Mouse (Mus musculus): Measurements from ENCODE around the gene Slc10a7. TPM values are rescaled to one million over a fixed set of nuclear protein-coding genes. Genes with fewer than 3 reads are reported as not detected.

Slc10a7 gene
- polyA plus RNA-seq, 1 experiment from 2014 or later: 8.7 TPM

GRCm38 (mm10) chr8:78664306-78664940 lies 155.3 kb downstream of the Slc10a7 start:
- Histone ChIP-seq H3K4me3 (ENCODE audit: low read length) (no peak overlapping the region), H3K9ac (ENCODE audit: low read depth, low read length) (no peak overlapping the region), H3K4me1 (ENCODE audit: control insufficient read depth, insufficient read depth, low read depth, low read length) (no peaks in the 10 kb centered on the region), H3K36me3 (ENCODE audit: control insufficient read depth, insufficient read depth, low read length) (no peaks in the 10 kb centered on the region), H3K9me3 (ENCODE audit: control insufficient read depth, low read length) (no peaks in the 10 kb centered on the region), H3K27ac (ENCODE audit: low read depth, low read length) (no peak overlapping the region), H3K4me2 (ENCODE audit: low read length) (no peak overlapping the region), H3K27me3 (replicated peaks; ENCODE audit: control insufficient read depth, insufficient read depth, low read length) (no peaks in the 10 kb centered on the region)
- WGBS: 86% methylated on average over 12 of the region's 12 CpGs
- no peak for ATAC-seq

DNA sequence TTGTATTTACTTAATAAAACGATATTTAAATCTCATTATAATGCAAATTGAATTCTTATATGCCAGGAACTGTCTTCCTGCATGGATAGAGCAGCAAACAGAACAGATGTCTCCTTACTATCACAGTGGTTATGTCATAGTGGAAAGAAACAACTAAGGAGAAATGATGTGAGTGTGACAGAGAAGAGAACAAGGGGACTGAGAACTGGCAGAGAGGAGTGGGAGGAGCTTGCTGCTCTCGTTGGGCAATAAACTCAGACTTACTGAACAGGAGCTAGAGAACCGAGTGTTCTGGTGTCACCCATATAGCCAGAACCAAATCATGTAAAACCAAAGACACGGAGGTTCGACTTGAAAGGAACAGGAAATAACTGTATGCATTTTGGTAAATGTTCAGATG lies 158.3 kb downstream of the Slc10a7 start:
- no peaks in the 10 kb centered on the region for H3K36me3 ChIP-seq (ENCODE audit: control insufficient read depth, insufficient read depth, low read length)
- ATAC-seq: no peak
- no peak overlapping the region for H3K4me3 ChIP-seq (ENCODE audit: low read length)
- H3K27me3 ChIP-seq (replicated peaks; ENCODE audit: control insufficient read depth, insufficient read depth, low read length): no peaks in the 10 kb centered on the region
- no peak overlapping the region for H3K27ac ChIP-seq (ENCODE audit: low read depth, low read length)
- no peak overlapping the region for H3K4me2 ChIP-seq (ENCODE audit: low read length)
- no peaks in the 10 kb centered on the region for H3K9me3 ChIP-seq (ENCODE audit: control insufficient read depth, low read length)
- WGBS: 89% methylated on average over 5 of the region's 5 CpGs
- H3K4me1 ChIP-seq (ENCODE audit: control insufficient read depth, insufficient read depth, low read depth, low read length): no peaks in the 10 kb centered on the region
- no peak overlapping the region for H3K9ac ChIP-seq (ENCODE audit: low read depth, low read length)

- no peak overlapping the region for H3K27ac ChIP-seq (ENCODE audit: low read depth, low read length)
- no peak for ATAC-seq
- 88% methylated on average over 5 of the region's 5 CpGs for WGBS
- no peaks in the 10 kb centered on the region for H3K27me3 ChIP-seq (replicated peaks; ENCODE audit: control insufficient read depth, insufficient read depth, low read length)
- no peak overlapping the region for H3K4me3 ChIP-seq (ENCODE audit: low read length)
- H3K9ac ChIP-seq (ENCODE audit: low read depth, low read length): no peak overlapping the region
- H3K4me2 ChIP-seq (ENCODE audit: low read length): no peak overlapping the region
- no peaks in the 10 kb centered on the region for H3K9me3 ChIP-seq (ENCODE audit: control insufficient read depth, low read length)
- H3K36me3 ChIP-seq (ENCODE audit: control insufficient read depth, insufficient read depth, low read length): no peaks in the 10 kb centered on the region
- H3K4me1 ChIP-seq (ENCODE audit: control insufficient read depth, insufficient read depth, low read depth, low read length): no peaks in the 10 kb centered on the region
These were observed 159.1 kb downstream of the Slc10a7 start for GRCm38 (mm10) chr8:78668206-78668605.

DNA sequence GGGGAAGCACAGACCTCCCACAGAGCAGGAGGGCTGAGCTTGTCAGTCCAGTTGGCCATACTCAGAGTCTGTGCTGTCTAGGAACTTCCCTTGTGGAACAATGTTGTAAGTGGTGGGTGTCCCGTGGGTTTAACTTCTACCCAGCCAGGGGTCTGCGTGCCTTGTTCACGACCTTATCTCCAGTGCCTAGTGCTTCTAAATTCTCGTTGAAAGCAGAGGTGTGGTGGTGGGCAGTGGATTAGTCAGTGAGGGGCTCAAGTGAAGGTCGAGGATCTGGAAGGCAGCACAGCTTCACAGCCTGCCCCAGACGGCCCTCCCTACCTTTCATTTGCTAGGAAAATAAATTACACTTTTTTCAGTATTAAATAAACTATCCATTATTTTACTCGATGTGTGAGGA lies 161.1 kb downstream of the Slc10a7 start:
- H3K4me3 ChIP-seq (ENCODE audit: low read length): no peak overlapping the region
- 94% methylated on average over 7 of the region's 7 CpGs for WGBS
- no peak overlapping the region for H3K27ac ChIP-seq (ENCODE audit: low read depth, low read length)
- H3K9ac ChIP-seq (ENCODE audit: low read depth, low read length): no peak overlapping the region
- no peak for ATAC-seq
- H3K36me3 ChIP-seq (ENCODE audit: control insufficient read depth, insufficient read depth, low read length): no peaks in the 10 kb centered on the region
- H3K4me1 ChIP-seq (ENCODE audit: control insufficient read depth, insufficient read depth, low read depth, low read length): no peaks in the 10 kb centered on the region
- no peaks in the 10 kb centered on the region for H3K27me3 ChIP-seq (replicated peaks; ENCODE audit: control insufficient read depth, insufficient read depth, low read length)
- H3K4me2 ChIP-seq (ENCODE audit: low read length): no peak overlapping the region
- no peaks in the 10 kb centered on the region for H3K9me3 ChIP-seq (ENCODE audit: control insufficient read depth, low read length)

- Histone ChIP-seq H3K27me3 (replicated peaks; ENCODE audit: control insufficient read depth, insufficient read depth, low read length) (no peaks in the 10 kb centered on the region), H3K9me3 (ENCODE audit: control insufficient read depth, low read length) (no peaks in the 10 kb centered on the region), H3K4me2 (ENCODE audit: low read length) (no peak overlapping the region), H3K27ac (ENCODE audit: low read depth, low read length) (no peak overlapping the region), H3K4me3 (ENCODE audit: low read length) (no peak overlapping the region), H3K4me1 (ENCODE audit: control insufficient read depth, insufficient read depth, low read depth, low read length) (no peaks in the 10 kb centered on the region), H3K9ac (ENCODE audit: low read depth, low read length) (no peak overlapping the region), H3K36me3 (ENCODE audit: control insufficient read depth, insufficient read depth, low read length) (no peaks in the 10 kb centered on the region)
- 84% methylated on average over 10 of the region's 10 CpGs for WGBS
- no peak for ATAC-seq
These were observed 169.5 kb downstream of the Slc10a7 start for GRCm38 (mm10) chr8:78678541-78679219.

- H3K27me3 ChIP-seq (replicated peaks; ENCODE audit: control insufficient read depth, insufficient read depth, low read length): no peaks in the 10 kb centered on the region
- H3K4me3 ChIP-seq (ENCODE audit: low read length): no peak overlapping the region
- no peaks in the 10 kb centered on the region for H3K36me3 ChIP-seq (ENCODE audit: control insufficient read depth, insufficient read depth, low read length)
- H3K9ac ChIP-seq (ENCODE audit: low read depth, low read length): no peak overlapping the region
- 46% methylated on average over 10 of the region's 10 CpGs for WGBS
- no peak overlapping the region for H3K4me2 ChIP-seq (ENCODE audit: low read length)
- ATAC-seq: peak; percentile 86
- no peaks in the 10 kb centered on the region; the same call in 1 of the 2 replicates for H3K4me1 ChIP-seq (ENCODE audit: control insufficient read depth, insufficient read depth, low read depth, low read length)
- H3K27ac ChIP-seq (ENCODE audit: low read depth, low read length): no peak overlapping the region
- no peaks in the 10 kb centered on the region for H3K9me3 ChIP-seq (ENCODE audit: control insufficient read depth, low read length)
These were observed 181.6 kb downstream of the Slc10a7 start for GRCm38 (mm10) chr8:78690795-78691194.

- no peak overlapping the region for H3K4me3 ChIP-seq (ENCODE audit: low read length)
These were observed 189.2 kb downstream of the Slc10a7 start for GRCm38 (mm10) chr8:78698331-78698741.

GRCm38 (mm10) chr8:78703068-78703820 lies 194.1 kb downstream of the Slc10a7 start:
- Histone ChIP-seq H3K36me3 (ENCODE audit: control insufficient read depth, insufficient read depth, low read length) (no peaks in the 10 kb centered on the region), H3K9me3 (ENCODE audit: control insufficient read depth, low read length) (no peaks in the 10 kb centered on the region), H3K27me3 (replicated peaks; ENCODE audit: control insufficient read depth, insufficient read depth, low read length) (no peaks in the 10 kb centered on the region), H3K4me2 (ENCODE audit: low read length) (no peak overlapping the region), H3K4me3 (ENCODE audit: low read length) (no peak overlapping the region), H3K4me1 (ENCODE audit: control insufficient read depth, insufficient read depth, low read depth, low read length) (peaks cover 6% of the 10 kb centered on the region; the same call in 1 of the 2 replicates), H3K9ac (ENCODE audit: low read depth, low read length) (no peak overlapping the region), H3K27ac (ENCODE audit: low read depth, low read length) (no peak overlapping the region)
- WGBS: 34% methylated on average over 11 of the region's 11 CpGs
- 0 out of 2 replicates have a peak, but pooled peaks have one; percentile 49 for ATAC-seq

More at GRCm38 (mm10) chr8:78698331-78698741, 189.2 kb downstream of the Slc10a7 start:
- ATAC-seq: no peak
- H3K36me3 ChIP-seq (ENCODE audit: control insufficient read depth, insufficient read depth, low read length): no peaks in the 10 kb centered on the region
- H3K4me2 ChIP-seq (ENCODE audit: low read length): no peak overlapping the region
- 0 out of 2 replicates have a peak, but pooled peaks cover under 1% of the 10 kb centered on the region for H3K4me1 ChIP-seq (ENCODE audit: control insufficient read depth, insufficient read depth, low read depth, low read length)
- H3K27ac ChIP-seq (ENCODE audit: low read depth, low read length): no peak overlapping the region
- H3K9ac ChIP-seq (ENCODE audit: low read depth, low read length): no peak overlapping the region
- H3K27me3 ChIP-seq (replicated peaks; ENCODE audit: control insufficient read depth, insufficient read depth, low read length): no peaks in the 10 kb centered on the region
- H3K9me3 ChIP-seq (ENCODE audit: control insufficient read depth, low read length): no peaks in the 10 kb centered on the region
- WGBS: 93% methylated on average over 14 of the region's 14 CpGs

DNA sequence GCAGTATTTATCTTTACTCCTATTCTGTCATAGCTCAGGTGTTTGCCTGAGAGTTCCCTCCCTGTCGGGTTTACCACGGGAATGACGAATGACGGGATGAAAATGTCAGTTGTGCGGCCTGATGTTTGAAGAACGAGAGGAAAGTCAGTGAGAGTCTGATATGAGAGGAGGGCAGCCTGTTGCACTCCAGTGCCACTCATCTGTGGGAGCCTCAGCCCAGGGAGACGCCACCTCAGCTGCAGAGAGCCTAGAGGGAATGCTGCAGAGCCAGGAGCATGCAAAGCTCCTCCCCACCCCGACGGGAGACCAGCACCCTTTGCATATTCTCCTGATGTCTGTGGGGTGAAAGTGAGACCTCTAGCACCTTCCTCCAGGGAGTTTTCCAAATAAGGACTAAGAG lies 196.8 kb downstream of the Slc10a7 start:
- no peak for ATAC-seq
- no peak overlapping the region for H3K27ac ChIP-seq (ENCODE audit: low read depth, low read length)

More for the DNA sequence above, 196.8 kb downstream of the Slc10a7 start:
- Histone ChIP-seq H3K9ac (ENCODE audit: low read depth, low read length) (no peak overlapping the region), H3K4me3 (ENCODE audit: low read length) (no peak overlapping the region), H3K36me3 (ENCODE audit: control insufficient read depth, insufficient read depth, low read length) (no peaks in the 10 kb centered on the region), H3K9me3 (ENCODE audit: control insufficient read depth, low read length) (no peaks in the 10 kb centered on the region), H3K27me3 (replicated peaks; ENCODE audit: control insufficient read depth, insufficient read depth, low read length) (no peaks in the 10 kb centered on the region), H3K4me1 (ENCODE audit: control insufficient read depth, insufficient read depth, low read depth, low read length) (peaks cover 6% of the 10 kb centered on the region; the same call in 1 of the 2 replicates), H3K4me2 (ENCODE audit: low read length) (no peak overlapping the region)
- 52% methylated on average over 9 of the region's 9 CpGs for WGBS

All from hindbrain, embryonic 16.5 days (tissue).